ENCODE assay signal across 1 mouse cellular context in the genomic region with DNA sequence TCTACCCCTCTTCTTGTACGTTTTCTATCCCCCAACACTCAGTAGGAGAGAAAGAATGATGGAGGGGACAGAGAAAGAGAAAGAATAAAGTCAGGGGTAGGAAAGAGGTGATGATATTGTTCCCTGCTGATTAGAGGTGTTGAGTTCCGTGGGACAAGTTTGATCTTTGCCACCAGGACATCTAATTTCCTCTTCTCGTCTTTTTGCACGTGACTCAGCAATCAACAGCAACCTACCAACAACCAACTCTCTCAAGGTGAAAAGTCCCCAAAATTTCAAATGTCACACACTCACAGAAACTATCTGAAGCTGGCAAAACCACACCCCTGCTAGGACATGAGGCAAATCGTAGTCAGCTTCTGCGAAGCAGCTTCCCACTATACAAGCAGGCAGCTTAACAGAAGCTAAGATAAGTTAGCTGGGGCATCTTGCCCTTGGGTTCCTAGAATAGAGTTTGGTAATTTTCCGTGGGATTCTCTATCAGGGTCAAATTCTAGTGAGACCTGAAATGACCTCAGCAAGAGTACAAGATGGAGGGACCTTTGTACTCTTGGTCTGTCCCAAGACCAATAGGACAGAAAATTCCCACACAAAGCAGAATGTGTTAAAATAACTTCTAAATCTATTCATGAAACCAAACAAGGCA.
TF ChIP-seq lines count a peak whose summit lies in the region.

No protein-coding gene starts in this region.

TF ChIP-seq in MEL, 35 proteins besides CTCF, POLR2A, EP300 and RAD21 (continued from another document):
- no peak for TF ChIP-seq POLR2AphosphoS5 (IDR thresholded peaks at IDR 0.05; ENCODE audit: borderline replicate concordance, low read depth, low read length)
- TF ChIP-seq TAL1 (IDR thresholded peaks at IDR 0.05; ENCODE audit: low read length): no peak
- no peak for TF ChIP-seq USF2 (IDR thresholded peaks at IDR 0.05; ENCODE audit: borderline replicate concordance in 1 of 2, insufficient read depth in 1 of 2, low read depth in 1 of 2, low read length in 2 of 2)
- TF ChIP-seq ZNF384 (IDR thresholded peaks at IDR 0.05; ENCODE audit: low read depth, low read length): no peak
- TF ChIP-seq HCFC1 (IDR thresholded peaks at IDR 0.05; ENCODE audit: low read depth, low read length): no peak
- no peak for TF ChIP-seq SMC3 (IDR thresholded peaks at IDR 0.05; ENCODE audit: low read depth, low read length)
- peak; percentile 61 for TF ChIP-seq ETS1 (IDR thresholded peaks at IDR 0.05; ENCODE audit: low read depth, low read length)
- TF ChIP-seq RCOR1 (IDR thresholded peaks at IDR 0.05; ENCODE audit: low read depth, low read length): no peak
- no peak for TF ChIP-seq E2F4 (IDR thresholded peaks at IDR 0.05; ENCODE audit: borderline replicate concordance, low read depth, low read length)
- TF ChIP-seq MXI1 (IDR thresholded peaks at IDR 0.05; ENCODE audit: low read depth, low read length): no peak; the same call in 1 of the 2 replicates
- TF ChIP-seq UBTF (IDR thresholded peaks at IDR 0.05; ENCODE audit: borderline replicate concordance, insufficient read depth, low read depth, low read length): no peak
- TF ChIP-seq SIN3A (IDR thresholded peaks at IDR 0.05; ENCODE audit: low read length): peak; percentile 40
- TF ChIP-seq ZKSCAN1 (IDR thresholded peaks at IDR 0.05; ENCODE audit: low read depth, low read length): no peak
- TF ChIP-seq ZC3H11A (IDR thresholded peaks at IDR 0.05; ENCODE audit: low read depth, low read length): no peak
- TF ChIP-seq GABPA (IDR thresholded peaks at IDR 0.05; ENCODE audit: low read depth, low read length): no peak
- no peak for TF ChIP-seq MYC (IDR thresholded peaks at IDR 0.05; ENCODE audit: low read depth, low read length)
- no peak for TF ChIP-seq MAX (IDR thresholded peaks at IDR 0.05; ENCODE audit: low read length)
- no peak for TF ChIP-seq JUND (IDR thresholded peaks at IDR 0.05; ENCODE audit: low read depth, low read length)
- no peak for TF ChIP-seq POLR2AphosphoS2 (IDR thresholded peaks at IDR 0.05; ENCODE audit: low read length)
- TF ChIP-seq NRF1 (IDR thresholded peaks at IDR 0.05; ENCODE audit: insufficient read depth, low read depth, low read length, poor library complexity, severe bottlenecking): no peak
- TF ChIP-seq NELFE (IDR thresholded peaks at IDR 0.05; ENCODE audit: low read depth, low read length): no peak
- TF ChIP-seq BHLHE40 (IDR thresholded peaks at IDR 0.05; ENCODE audit: borderline replicate concordance, low read depth, low read length): peak; percentile 79
